Mouse (Mus musculus) embryonic facial prominence, embryonic 15.5 days (tissue): ENCODE results near the gene Nipsnap2. TPM values are rescaled to one million over a fixed set of nuclear protein-coding genes. Genes with fewer than 3 reads are reported as not detected.

Source experiments
- ATAC-seq: fragments of 200-750 bp; cut with Nextera tagmentation; 2 replicates; pipeline ENCODE4 v1.8.0; 2017; ENCODE audit warnings: low read depth, moderate TSS enrichment; ENCODE audit not compliant: insufficient number of reproducible peaks, low FRiP score, low TSS enrichment
- H3K27ac ChIP-seq: fragments of 300-500 bp; sonication (generic); replicated peaks from 2 replicates; pipeline ENCODE4 v1.5.1; 2015; ENCODE audit warnings: mild to moderate bottlenecking, inconsistent platforms
- H3K27me3 ChIP-seq: fragments of 300-500 bp; sonication (generic); 2 replicates; pipeline ENCODE4 v1.6.1; 2015; ENCODE audit warnings: inconsistent platforms
- H3K36me3 ChIP-seq: fragments of 300-500 bp; sonication (generic); 2 replicates; pipeline ENCODE4 v1.6.1; 2015; ENCODE audit warnings: mild to moderate bottlenecking, inconsistent platforms
- H3K4me1 ChIP-seq: fragments of 300-500 bp; sonication (generic); 2 replicates; pipeline ENCODE4 v1.6.1; 2015; ENCODE audit warnings: inconsistent platforms
- H3K4me2 ChIP-seq: fragments of 300-500 bp; sonication (generic); replicated peaks from 2 replicates; pipeline ENCODE4 v1.6.1; 2015; ENCODE audit warnings: mild to moderate bottlenecking, inconsistent platforms
- H3K4me3 ChIP-seq: fragments of 300-500 bp; sonication (generic); replicated peaks from 2 replicates; pipeline ENCODE4 v1.5.1; 2015; ENCODE audit warnings: mild to moderate bottlenecking, inconsistent platforms
- H3K9ac ChIP-seq: fragments of 300-500 bp; sonication (generic); 2 replicates; pipeline ENCODE4 v1.6.1; 2015; ENCODE audit warnings: inconsistent platforms
- H3K9me3 ChIP-seq: fragments of 300-500 bp; sonication (generic); replicated peaks from 2 replicates; pipeline ENCODE4 v1.6.1; 2016; ENCODE audit warnings: inconsistent platforms
- WGBS: fragments of 180-500 bp; shearing (Covaris S2); methylation state at CpG from one replicate; pipeline ENCODE4 v1.1.7; 2015; 5-methylcytosine and 5-hydroxymethylcytosine counted together
- polyA plus RNA-seq: library from polyadenylated mRNA; unstranded; fragments of >200 nt; fragmentation: Nextera tagmentation; extraction: Ambion mirVana; gene quantifications from 2 replicates; pipeline ENCODE4 v1.2.1, GENCODE M21; 2015

Gene Nipsnap2
- polyA plus RNA-seq, 1 experiment from 2014 or later, result 104 TPM

DNA sequence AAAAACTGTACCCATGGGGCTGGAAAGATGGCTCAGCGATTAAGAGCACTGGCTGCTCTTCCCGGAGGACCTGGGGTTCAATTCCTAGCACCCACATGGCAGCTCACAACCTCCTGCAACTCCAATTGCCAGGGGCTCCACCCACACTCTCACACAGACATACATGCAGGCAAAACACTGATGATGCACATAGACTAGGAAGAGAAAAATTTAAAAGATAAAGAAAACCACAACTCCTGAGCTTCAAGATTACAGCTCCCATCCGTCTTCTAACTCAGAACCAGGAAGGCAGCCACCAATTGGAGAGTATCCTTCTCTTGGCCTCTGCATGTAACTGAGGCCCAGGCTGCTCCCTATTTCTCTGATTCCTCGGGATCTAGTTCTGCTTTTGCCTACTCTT, 595 bp upstream of the Nipsnap2 start:
- peak overlapping the region; percentile 55 for H3K4me2 ChIP-seq
- 43% methylated on average over 4 of the region's 4 CpGs for WGBS
- H3K9ac ChIP-seq, result peak overlapping the region; percentile 85
- peaks cover 10% of the 10 kb centered on the region; the same call in 1 of the 2 replicates for H3K36me3 ChIP-seq
- ATAC-seq, result no peak
- peak overlapping the region; percentile 96 for H3K27ac ChIP-seq
- no peaks in the 10 kb centered on the region for H3K27me3 ChIP-seq
- peak overlapping the region; percentile 78 for H3K4me3 ChIP-seq
- peaks cover 34% of the 10 kb centered on the region for H3K4me1 ChIP-seq
- H3K9me3 ChIP-seq, result no peaks in the 10 kb centered on the region

DNA sequence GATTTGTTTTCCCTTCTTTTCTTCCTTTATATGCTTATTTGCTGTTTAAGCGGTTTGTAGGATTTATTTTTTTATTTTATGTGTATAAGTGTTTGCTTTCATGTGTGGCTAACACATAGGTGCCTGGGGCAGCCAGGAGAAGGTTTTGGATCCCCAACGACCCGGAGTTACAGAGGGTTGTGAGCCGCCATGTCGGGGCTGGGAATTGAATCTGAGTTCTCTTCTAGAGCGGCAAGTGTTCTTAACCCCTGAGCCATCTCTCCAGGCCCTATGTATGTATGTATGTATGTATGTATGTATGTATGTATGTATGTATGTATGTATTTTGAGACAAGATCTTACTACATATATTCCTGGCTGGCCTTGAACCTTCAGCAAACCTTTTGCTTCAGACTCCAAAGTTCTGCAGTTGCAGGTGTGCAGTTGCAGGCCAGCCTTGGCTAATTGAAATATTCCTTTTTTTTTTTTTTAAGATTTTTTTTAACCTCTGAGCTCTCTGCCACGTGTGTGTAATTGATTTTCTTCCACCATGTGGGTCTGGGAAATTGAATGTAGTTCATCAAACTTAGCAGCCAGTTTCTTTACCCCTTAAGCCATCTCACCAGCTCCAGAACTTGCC, 1.0 kb downstream of the Nipsnap2 start:
- Histone ChIP-seq H3K4me3 (peak overlapping the region; percentile 78), H3K27me3 (no peaks in the 10 kb centered on the region), H3K4me2 (peak overlapping the region; percentile 55), H3K9ac (peak overlapping the region; percentile 85), H3K4me1 (peaks cover 50% of the 10 kb centered on the region), H3K36me3 (no peaks in the 10 kb centered on the region), H3K27ac (peak overlapping the region; percentile 96), H3K9me3 (no peaks in the 10 kb centered on the region)
- WGBS, result 14% methylated on average over 7 of the region's 7 CpGs
- no peak for ATAC-seq

DNA sequence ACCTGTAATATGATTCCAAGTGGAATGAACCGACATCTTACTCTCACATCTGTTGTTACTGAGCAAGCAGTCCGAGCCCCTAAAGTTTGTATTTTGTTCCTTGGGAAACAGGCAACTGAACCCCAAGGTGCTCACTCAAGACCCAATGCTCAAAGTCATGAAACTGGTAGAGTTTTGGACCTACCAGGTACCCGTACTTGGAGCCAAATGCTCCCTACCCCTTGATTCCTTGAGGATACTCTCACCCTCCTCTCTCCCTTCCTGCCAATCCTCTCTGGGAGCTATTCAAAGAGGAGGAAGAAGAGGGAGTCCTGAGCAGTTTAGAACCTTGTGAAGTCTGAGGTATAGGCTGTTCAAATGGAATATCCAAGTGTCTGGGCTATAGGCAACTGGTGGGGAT, 1.9 kb downstream of the Nipsnap2 start:
- Histone ChIP-seq H3K9ac (no peak overlapping the region), H3K27ac (no peak overlapping the region), H3K36me3 (no peaks in the 10 kb centered on the region), H3K9me3 (no peaks in the 10 kb centered on the region), H3K27me3 (no peaks in the 10 kb centered on the region), H3K4me1 (peaks cover 54% of the 10 kb centered on the region), H3K4me2 (no peak overlapping the region), H3K4me3 (no peak overlapping the region)
- 57% methylated on average over 3 of the region's 3 CpGs for WGBS
- no peak for ATAC-seq

DNA sequence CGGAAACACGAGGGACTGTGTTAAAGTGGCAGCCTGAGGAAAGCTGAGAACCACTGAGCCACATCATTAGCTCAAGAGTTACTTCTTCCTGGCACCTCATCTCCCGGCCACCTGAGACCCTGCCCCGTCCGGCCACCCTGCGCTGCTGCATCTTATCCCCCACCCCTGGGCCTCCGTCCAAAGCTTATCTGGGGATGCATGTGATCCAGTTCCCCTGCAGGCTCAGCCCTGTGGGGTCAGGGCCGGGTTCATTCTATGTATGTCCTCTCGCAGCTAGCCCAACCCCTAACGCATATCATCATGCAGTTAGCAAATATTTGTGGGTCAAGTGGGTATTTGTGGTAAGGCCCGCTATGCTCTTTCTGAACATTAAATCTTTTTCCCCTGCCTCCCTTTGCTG, 4.4 kb downstream of the Nipsnap2 start:
- no peak for ATAC-seq
- Histone ChIP-seq H3K9me3 (no peaks in the 10 kb centered on the region), H3K27me3 (no peaks in the 10 kb centered on the region), H3K4me1 (peaks cover 48% of the 10 kb centered on the region), H3K4me3 (no peak overlapping the region), H3K4me2 (no peak overlapping the region), H3K9ac (no peak overlapping the region), H3K27ac (0 out of 2 replicates have a peak overlapping the region, but pooled peaks have one; percentile 28), H3K36me3 (no peaks in the 10 kb centered on the region)
- WGBS, result 50% methylated on average over 11 of the region's 11 CpGs

DNA sequence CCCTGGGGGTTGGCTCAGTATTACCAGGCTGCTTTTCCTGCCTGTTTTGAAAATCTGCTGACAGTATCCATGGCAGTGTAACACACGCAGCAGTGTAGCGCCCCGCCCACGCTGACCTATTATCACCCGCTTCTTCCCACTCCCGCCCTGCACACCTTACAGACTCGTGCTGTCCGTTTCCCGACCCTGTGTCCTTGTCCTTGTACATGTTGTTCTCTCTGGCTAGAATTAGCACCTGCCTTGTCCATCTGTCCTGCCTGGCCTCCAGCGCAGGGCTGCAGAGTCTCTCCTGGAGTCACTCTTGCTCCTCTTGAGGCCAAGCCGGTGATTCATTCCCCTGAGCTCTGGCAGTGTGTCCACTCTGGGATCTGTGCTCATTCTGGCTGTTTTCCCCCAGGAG, 5.5 kb downstream of the Nipsnap2 start:
- Histone ChIP-seq H3K4me3 (no peak overlapping the region), H3K9ac (no peak overlapping the region), H3K27me3 (no peaks in the 10 kb centered on the region), H3K36me3 (no peaks in the 10 kb centered on the region), H3K4me2 (no peak overlapping the region), H3K9me3 (no peaks in the 10 kb centered on the region), H3K4me1 (peaks cover 44% of the 10 kb centered on the region), H3K27ac (0 out of 2 replicates have a peak overlapping the region, but pooled peaks have one; percentile 3)
- WGBS, result 54% methylated on average over 11 of the region's 11 CpGs
- ATAC-seq, result peak; percentile 21; the same call in 1 of the 2 replicates

DNA sequence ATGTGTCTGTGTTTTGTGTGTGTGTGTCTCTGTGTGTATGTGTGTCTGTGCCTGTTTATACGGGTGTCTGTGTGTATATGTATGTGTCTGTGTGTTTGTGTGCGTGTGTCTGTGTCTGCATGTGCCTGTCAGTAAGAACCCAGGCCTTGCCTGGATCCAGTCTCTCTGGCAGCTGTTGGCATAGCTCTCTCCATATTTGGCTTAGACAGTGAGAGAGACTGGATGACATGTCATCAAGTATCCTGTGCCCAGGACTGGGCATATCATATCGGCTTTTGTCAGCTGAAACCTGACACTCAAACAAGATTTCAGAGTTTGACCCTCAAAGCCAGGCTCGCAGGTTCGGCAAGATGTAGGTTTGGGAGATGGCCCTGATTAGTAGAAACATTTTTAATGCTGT, 6.2 kb downstream of the Nipsnap2 start:
- peaks cover 40% of the 10 kb centered on the region for H3K4me1 ChIP-seq
- H3K9ac ChIP-seq, result no peak overlapping the region
- no peak for ATAC-seq
- H3K4me2 ChIP-seq, result no peak overlapping the region
- H3K27ac ChIP-seq, result 0 out of 2 replicates have a peak overlapping the region, but pooled peaks have one; percentile 22
- no peaks in the 10 kb centered on the region for H3K27me3 ChIP-seq
- no peaks in the 10 kb centered on the region for H3K36me3 ChIP-seq
- H3K9me3 ChIP-seq, result no peaks in the 10 kb centered on the region
- WGBS, result 38% methylated on average over 5 of the region's 5 CpGs
- H3K4me3 ChIP-seq, result no peak overlapping the region

DNA sequence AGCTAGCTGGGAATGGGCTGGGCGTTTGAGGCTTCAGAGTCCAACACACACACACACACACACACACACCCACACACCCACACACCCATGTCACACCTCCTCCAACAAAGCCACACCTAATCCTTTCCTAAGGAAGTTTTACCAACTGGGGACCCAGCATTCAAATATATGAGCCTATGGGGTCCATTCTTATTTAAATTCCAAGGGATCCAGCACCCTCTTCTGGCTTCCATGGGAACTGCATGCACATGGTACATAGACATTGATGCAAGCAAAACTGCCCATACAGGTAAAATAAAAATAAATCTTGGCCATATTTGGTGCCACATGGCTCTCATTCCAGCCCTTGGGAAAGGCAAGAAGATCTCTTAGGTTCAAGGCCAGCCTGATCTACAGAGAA, 16.1 kb downstream of the Nipsnap2 start:
- 100% methylated on average over 1 of the region's 1 CpGs for WGBS
- peaks cover 54% of the 10 kb centered on the region for H3K36me3 ChIP-seq
- H3K4me2 ChIP-seq, result no peak overlapping the region
- H3K27me3 ChIP-seq, result no peaks in the 10 kb centered on the region
- H3K4me1 ChIP-seq, result no peaks in the 10 kb centered on the region
- ATAC-seq, result no peak
- no peaks in the 10 kb centered on the region for H3K9me3 ChIP-seq
- no peak overlapping the region for H3K27ac ChIP-seq
- H3K9ac ChIP-seq, result no peak overlapping the region
- no peak overlapping the region for H3K4me3 ChIP-seq

DNA sequence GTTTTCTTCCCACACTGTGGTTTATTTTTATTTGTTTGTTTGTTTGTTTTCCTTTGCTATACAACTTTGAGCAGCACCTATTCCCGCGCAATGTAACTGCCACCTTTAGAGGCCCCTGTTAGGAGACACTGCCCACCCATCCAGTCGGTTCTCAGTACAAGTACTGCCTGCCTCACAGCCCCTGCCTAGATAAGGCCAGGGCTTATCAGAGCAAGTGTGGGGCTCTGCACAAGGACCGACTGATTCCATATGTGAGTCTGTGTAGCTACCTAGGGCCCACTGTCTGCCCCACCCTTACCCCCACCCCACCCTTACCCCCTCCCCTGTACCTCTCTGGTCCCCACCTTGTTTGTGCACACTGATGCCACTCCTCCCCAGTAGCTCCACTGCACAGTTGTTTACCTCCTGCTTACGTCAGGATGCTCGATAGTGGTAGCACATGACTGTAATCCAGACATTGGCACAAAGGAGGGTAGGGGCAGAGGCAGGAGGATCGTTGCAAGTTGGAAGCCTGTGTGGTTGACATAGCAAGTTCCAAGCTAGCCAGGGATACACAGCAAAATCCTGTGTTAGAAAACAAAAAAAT, 18.1 kb downstream of the Nipsnap2 start:
- H3K36me3 ChIP-seq, result peaks cover 70% of the 10 kb centered on the region

DNA sequence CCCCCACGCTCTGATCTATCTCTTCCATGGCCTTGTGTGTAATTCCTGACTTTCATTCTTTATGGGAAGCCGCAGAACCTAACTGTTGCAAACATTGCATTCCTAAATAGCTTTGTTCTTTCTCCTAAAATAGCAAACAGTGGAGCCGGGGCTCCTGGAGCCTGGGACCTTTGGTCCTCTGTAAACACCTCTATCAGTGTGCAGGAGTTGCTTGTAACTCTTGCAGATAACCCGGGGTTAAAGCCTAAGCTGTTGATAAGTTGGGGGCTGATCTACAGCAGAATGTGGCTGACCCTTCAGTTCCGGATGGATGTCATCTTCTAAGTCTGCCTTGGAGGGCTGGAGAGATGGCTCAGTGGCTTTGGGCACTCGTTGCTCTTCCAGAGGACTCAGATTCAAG, 19.2 kb downstream of the Nipsnap2 start:
- H3K4me3 ChIP-seq, result no peak overlapping the region
- no peaks in the 10 kb centered on the region for H3K9me3 ChIP-seq
- H3K4me1 ChIP-seq, result no peaks in the 10 kb centered on the region
- H3K9ac ChIP-seq, result no peak overlapping the region
- H3K27ac ChIP-seq, result no peak overlapping the region
- WGBS, result 81% methylated on average over 6 of the region's 6 CpGs
- no peak overlapping the region for H3K4me2 ChIP-seq
- peaks cover 78% of the 10 kb centered on the region for H3K36me3 ChIP-seq
- H3K27me3 ChIP-seq, result no peaks in the 10 kb centered on the region
- ATAC-seq, result no peak

More for the DNA sequence above, 18.1 kb downstream of the Nipsnap2 start:
- no peaks in the 10 kb centered on the region for H3K4me1 ChIP-seq
- H3K27me3 ChIP-seq, result no peaks in the 10 kb centered on the region
- no peaks in the 10 kb centered on the region for H3K9me3 ChIP-seq
- H3K4me2 ChIP-seq, result no peak overlapping the region
- no peak for ATAC-seq
- no peak overlapping the region for H3K27ac ChIP-seq
- H3K9ac ChIP-seq, result no peak overlapping the region
- no peak overlapping the region for H3K4me3 ChIP-seq
- 88% methylated on average over 7 of the region's 7 CpGs for WGBS

DNA sequence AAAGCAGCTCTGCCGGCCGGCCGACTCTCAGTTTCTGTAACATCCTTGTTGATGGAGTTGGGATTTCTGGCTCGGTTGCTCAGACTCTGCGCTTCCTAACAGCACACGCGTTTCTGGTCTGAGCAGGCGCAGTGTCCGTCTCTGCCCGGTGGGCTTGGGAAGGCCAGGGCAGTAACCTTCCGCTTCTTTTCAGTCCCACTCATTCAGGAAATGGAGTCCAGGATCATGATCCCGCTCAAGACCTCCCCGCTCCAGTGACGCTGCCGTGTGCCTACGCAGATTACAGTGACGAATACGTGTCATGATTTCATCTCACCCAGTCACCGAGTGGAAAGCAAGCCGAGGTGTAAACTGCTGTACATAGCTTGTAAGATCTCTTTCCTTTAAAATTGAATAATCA, 32.0 kb downstream of the Nipsnap2 start:
- H3K36me3 ChIP-seq, result peaks cover 31% of the 10 kb centered on the region; the same call in 1 of the 2 replicates
- H3K4me3 ChIP-seq, result no peak overlapping the region
- peaks cover 4% of the 10 kb centered on the region; the same call in 1 of the 2 replicates for H3K4me1 ChIP-seq
- H3K4me2 ChIP-seq, result no peak overlapping the region
- H3K9me3 ChIP-seq, result no peaks in the 10 kb centered on the region
- H3K27ac ChIP-seq, result no peak overlapping the region
- ATAC-seq, result no peak
- no peaks in the 10 kb centered on the region for H3K27me3 ChIP-seq
- no peak overlapping the region for H3K9ac ChIP-seq
- WGBS, result 89% methylated on average over 20 of the region's 20 CpGs

DNA sequence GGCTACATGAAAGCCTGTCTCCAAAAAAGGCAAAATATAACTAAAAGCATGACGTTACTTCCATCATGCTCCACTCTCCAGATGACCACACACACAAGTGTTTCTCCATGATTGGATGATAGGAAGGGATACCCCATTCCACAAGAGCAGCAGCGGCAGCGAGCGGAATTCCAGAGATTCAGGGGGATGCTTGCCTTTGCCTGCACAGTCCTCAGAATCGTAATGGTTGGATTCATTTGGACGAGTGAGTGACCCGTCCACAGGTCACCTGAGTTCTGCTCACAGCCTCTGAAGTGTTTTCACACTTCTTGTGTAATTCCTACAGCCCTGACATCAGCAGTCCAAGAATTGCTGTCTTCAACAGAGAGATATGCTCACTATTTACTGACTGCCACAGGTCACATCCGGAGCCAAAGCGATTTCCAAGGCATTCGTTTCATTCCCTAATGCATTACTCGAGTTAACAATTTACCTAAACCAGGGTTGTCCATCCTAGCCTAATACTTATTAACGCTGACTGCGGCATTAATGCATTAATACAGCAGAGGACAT, 35.1 kb downstream of the Nipsnap2 start:
- peaks cover 8% of the 10 kb centered on the region; the same call in 1 of the 2 replicates for H3K4me1 ChIP-seq
- no peaks in the 10 kb centered on the region for H3K9me3 ChIP-seq
- no peaks in the 10 kb centered on the region for H3K27me3 ChIP-seq
- H3K9ac ChIP-seq, result no peak overlapping the region
- WGBS, result 87% methylated on average over 13 of the region's 13 CpGs
- H3K36me3 ChIP-seq, result peaks cover 14% of the 10 kb centered on the region; the same call in 1 of the 2 replicates
- H3K27ac ChIP-seq, result no peak overlapping the region
- no peak overlapping the region for H3K4me3 ChIP-seq
- ATAC-seq, result no peak
- no peak overlapping the region for H3K4me2 ChIP-seq
